Mouse (Mus musculus) hematopoietic stem cell, adult 5-6 weeks (primary cell): ENCODE data around the gene Slc25a28. TPM values are rescaled to one million over a fixed set of nuclear protein-coding genes. Genes with fewer than 3 reads are reported as not detected.

ENCODE experiments used
- ATAC-seq, 2 experiments: fragments of 125-278 bp in 1 of 2; replicated peaks in 1 of 2; 2 replicates each; pipeline ENCODE4 v1.8.0; 2016 to 2017; ENCODE audit warnings: inconsistent platforms in 2 of 2, mild to moderate bottlenecking in 2 of 2, moderate number of reproducible peaks in 2 of 2, low read depth in 1 of 2, moderate TSS enrichment in 1 of 2; ENCODE audit not compliant: low FRiP score in 2 of 2, poor library complexity in 2 of 2, severe bottlenecking in 2 of 2, insufficient read depth in 1 of 2, low TSS enrichment in 1 of 2
- total RNA-seq: library from RNA; stranded (forward); fragments of 172-1452, 232-1000 nt; gene quantifications from 2 replicates; pipeline ENCODE4 v1.2.3, GENCODE M21; 2017

Slc25a28 gene
- 44.4 and 47.1 TPM in 2 replicates for total RNA-seq

- peak; percentile 80 to 88 for ATAC-seq
These were observed at the start of gene Slc25a28 for GRCm38 (mm10) chr19:43674730-43675524. Gene Slc25a28, minus strand, starts transcription at chr19:43674881.

GRCm38 (mm10) chr19:43724194-43724593 lies 49.5 kb upstream of the Slc25a28 start:
- no peak for ATAC-seq

- no peak for ATAC-seq
These were observed 48.8 kb upstream of the Slc25a28 start for GRCm38 (mm10) chr19:43723501-43723900.

- ATAC-seq, result peak; percentile 50 to 51; a peak in 3 of 4 replicates
These were observed 48.2 kb upstream of the Slc25a28 start for GRCm38 (mm10) chr19:43722891-43723290.

GRCm38 (mm10) chr19:43720061-43720460 lies 45.4 kb upstream of the Slc25a28 start:
- ATAC-seq, result no peak

GRCm38 (mm10) chr19:43711971-43712370 lies 37.3 kb upstream of the Slc25a28 start:
- no peak for ATAC-seq

GRCm38 (mm10) chr19:43711159-43711916 lies 36.7 kb upstream of the Slc25a28 start:
- ATAC-seq, result peak; percentile 82 to 83

- ATAC-seq, result no peak
These were observed 34.6 kb upstream of the Slc25a28 start for GRCm38 (mm10) chr19:43709317-43709716.

GRCm38 (mm10) chr19:43708206-43708605 lies 33.5 kb upstream of the Slc25a28 start:
- no peak for ATAC-seq

GRCm38 (mm10) chr19:43704787-43705497 lies 30.3 kb upstream of the Slc25a28 start:
- ATAC-seq, result no peak

- no peak for ATAC-seq
These were observed 29.5 kb upstream of the Slc25a28 start for GRCm38 (mm10) chr19:43704211-43704610.

- ATAC-seq, result no peak
These were observed 25.1 kb upstream of the Slc25a28 start for GRCm38 (mm10) chr19:43699763-43700155.

GRCm38 (mm10) chr19:43699021-43699762 lies 24.5 kb upstream of the Slc25a28 start:
- ATAC-seq, result no peak

GRCm38 (mm10) chr19:43697666-43698370 lies 23.1 kb upstream of the Slc25a28 start:
- ATAC-seq, result no peak

- peak in 1 of 2 experiments; percentile 46; a peak in 1 of 4 replicates for ATAC-seq
These were observed 20.9 kb upstream of the Slc25a28 start for GRCm38 (mm10) chr19:43695514-43695964.

- ATAC-seq, result no peak
These were observed 18.1 kb upstream of the Slc25a28 start for GRCm38 (mm10) chr19:43692815-43693214.
